Mouse (Mus musculus): ENCODE data around the gene Gm5105. TPM values are rescaled to one million over a fixed set of nuclear protein-coding genes. Genes with fewer than 3 reads are reported as not detected.
A peak's percentile ranks its signal among the peaks of the same experiment; 100 is the strongest.

Gm5105 gene
- polyA plus RNA-seq, 1 experiment, result not detected

- no peak for TF ChIP-seq POLR2A (IDR thresholded peaks at IDR 0.05; ENCODE audit: low read depth, low read length)
- no peak for TF ChIP-seq CTCF (IDR thresholded peaks at IDR 0.05; ENCODE audit: borderline replicate concordance, insufficient read depth, low read length)
- no peak overlapping the region for H3K27ac ChIP-seq (ENCODE audit: insufficient read depth, low read length)
- H3K4me3 ChIP-seq (ENCODE audit: insufficient read depth, low read length), result no peak overlapping the region
- peaks cover 7% of the 10 kb centered on the region for H3K4me1 ChIP-seq (ENCODE audit: control insufficient read depth, insufficient read depth, low read length)
These were observed 9.0 kb downstream of the Gm5105 start for GRCm38 (mm10) chr3:138058226-138058625.

- no peak overlapping the region for H3K4me3 ChIP-seq (ENCODE audit: insufficient read depth, low read length)
- TF ChIP-seq CTCF (IDR thresholded peaks at IDR 0.05; ENCODE audit: borderline replicate concordance, insufficient read depth, low read length) (no peak), POLR2A (IDR thresholded peaks at IDR 0.05; ENCODE audit: low read depth, low read length) (no peak)
- H3K27ac ChIP-seq (ENCODE audit: insufficient read depth, low read length), result no peak overlapping the region
- H3K4me1 ChIP-seq (ENCODE audit: control insufficient read depth, insufficient read depth, low read length), result peaks cover 7% of the 10 kb centered on the region
These were observed 10.2 kb downstream of the Gm5105 start for GRCm38 (mm10) chr3:138056976-138057375.

- Histone ChIP-seq H3K27ac (ENCODE audit: insufficient read depth, low read length) (peak overlapping the region; percentile 85), H3K4me3 (ENCODE audit: insufficient read depth, low read length) (no peak overlapping the region), H3K4me1 (ENCODE audit: control insufficient read depth, insufficient read depth, low read length) (peaks cover 2% of the 10 kb centered on the region; the same call in 1 of the 2 replicates)
- no peak for TF ChIP-seq CTCF (IDR thresholded peaks at IDR 0.05; ENCODE audit: borderline replicate concordance, insufficient read depth, low read length)
- 0 out of 2 replicates have a peak, but pooled peaks have one; percentile 23 for TF ChIP-seq POLR2A (IDR thresholded peaks at IDR 0.05; ENCODE audit: low read depth, low read length)
These were observed 13.2 kb downstream of the Gm5105 start for GRCm38 (mm10) chr3:138053969-138054368.

GRCm38 (mm10) chr3:138051431-138051830, 15.8 kb downstream of the Gm5105 start:
- peaks cover 2% of the 10 kb centered on the region; the same call in 1 of the 2 replicates for H3K4me1 ChIP-seq (ENCODE audit: control insufficient read depth, insufficient read depth, low read length)
- no peak overlapping the region for H3K27ac ChIP-seq (ENCODE audit: insufficient read depth, low read length)
- H3K4me3 ChIP-seq (ENCODE audit: insufficient read depth, low read length), result no peak overlapping the region
- no peak for TF ChIP-seq POLR2A (IDR thresholded peaks at IDR 0.05; ENCODE audit: low read depth, low read length)
- no peak for TF ChIP-seq CTCF (IDR thresholded peaks at IDR 0.05; ENCODE audit: borderline replicate concordance, insufficient read depth, low read length)

- peaks cover 2% of the 10 kb centered on the region; the same call in 1 of the 2 replicates for H3K4me1 ChIP-seq (ENCODE audit: control insufficient read depth, insufficient read depth, low read length)
- no peak for TF ChIP-seq POLR2A (IDR thresholded peaks at IDR 0.05; ENCODE audit: low read depth, low read length)
- no peak overlapping the region for H3K4me3 ChIP-seq (ENCODE audit: insufficient read depth, low read length)
- no peak overlapping the region for H3K27ac ChIP-seq (ENCODE audit: insufficient read depth, low read length)
These were observed 16.4 kb downstream of the Gm5105 start for GRCm38 (mm10) chr3:138050772-138051171.

- Histone ChIP-seq H3K4me1 (ENCODE audit: control insufficient read depth, insufficient read depth, low read length) (peaks cover 2% of the 10 kb centered on the region; the same call in 1 of the 2 replicates), H3K4me3 (ENCODE audit: insufficient read depth, low read length) (no peak overlapping the region), H3K27ac (ENCODE audit: insufficient read depth, low read length) (no peak overlapping the region)
- TF ChIP-seq CTCF (IDR thresholded peaks at IDR 0.05; ENCODE audit: borderline replicate concordance, insufficient read depth, low read length), result no peak
- no peak for TF ChIP-seq POLR2A (IDR thresholded peaks at IDR 0.05; ENCODE audit: low read depth, low read length)
These were observed 17.6 kb downstream of the Gm5105 start for GRCm38 (mm10) chr3:138049555-138049954.

GRCm38 (mm10) chr3:138043316-138043715, 23.9 kb downstream of the Gm5105 start:
- Histone ChIP-seq H3K4me3 (ENCODE audit: insufficient read depth, low read length) (no peak overlapping the region), H3K4me1 (ENCODE audit: control insufficient read depth, insufficient read depth, low read length) (no peaks in the 10 kb centered on the region), H3K27ac (ENCODE audit: insufficient read depth, low read length) (no peak overlapping the region)
- no peak for TF ChIP-seq CTCF (IDR thresholded peaks at IDR 0.05; ENCODE audit: borderline replicate concordance, insufficient read depth, low read length)
- no peak for TF ChIP-seq POLR2A (IDR thresholded peaks at IDR 0.05; ENCODE audit: low read depth, low read length)

GRCm38 (mm10) chr3:138041591-138042301, 25.4 kb downstream of the Gm5105 start:
- Histone ChIP-seq H3K4me1 (ENCODE audit: control insufficient read depth, insufficient read depth, low read length) (no peaks in the 10 kb centered on the region), H3K27ac (ENCODE audit: insufficient read depth, low read length) (no peak overlapping the region), H3K4me3 (ENCODE audit: insufficient read depth, low read length) (no peak overlapping the region)
- no peak for TF ChIP-seq POLR2A (IDR thresholded peaks at IDR 0.05; ENCODE audit: low read depth, low read length)
- no peak for TF ChIP-seq CTCF (IDR thresholded peaks at IDR 0.05; ENCODE audit: borderline replicate concordance, insufficient read depth, low read length)

- Histone ChIP-seq H3K4me1 (ENCODE audit: control insufficient read depth, insufficient read depth, low read length) (no peaks in the 10 kb centered on the region), H3K4me3 (ENCODE audit: insufficient read depth, low read length) (no peak overlapping the region), H3K27ac (ENCODE audit: insufficient read depth, low read length) (no peak overlapping the region)
- TF ChIP-seq CTCF (IDR thresholded peaks at IDR 0.05; ENCODE audit: borderline replicate concordance, insufficient read depth, low read length) (no peak), POLR2A (IDR thresholded peaks at IDR 0.05; ENCODE audit: low read depth, low read length) (no peak)
These were observed 26.2 kb downstream of the Gm5105 start for GRCm38 (mm10) chr3:138040938-138041337.

GRCm38 (mm10) chr3:138033986-138034385, 33.2 kb downstream of the Gm5105 start:
- H3K27ac ChIP-seq (ENCODE audit: insufficient read depth, low read length), result no peak overlapping the region
- no peak overlapping the region for H3K4me3 ChIP-seq (ENCODE audit: insufficient read depth, low read length)
- TF ChIP-seq POLR2A (IDR thresholded peaks at IDR 0.05; ENCODE audit: low read depth, low read length) (no peak), CTCF (IDR thresholded peaks at IDR 0.05; ENCODE audit: borderline replicate concordance, insufficient read depth, low read length) (no peak)
- H3K4me1 ChIP-seq (ENCODE audit: control insufficient read depth, insufficient read depth, low read length), result no peaks in the 10 kb centered on the region
